Mouse (Mus musculus): ENCODE measurements around the gene Ctnna3.

Ctnna3 gene

DNA sequence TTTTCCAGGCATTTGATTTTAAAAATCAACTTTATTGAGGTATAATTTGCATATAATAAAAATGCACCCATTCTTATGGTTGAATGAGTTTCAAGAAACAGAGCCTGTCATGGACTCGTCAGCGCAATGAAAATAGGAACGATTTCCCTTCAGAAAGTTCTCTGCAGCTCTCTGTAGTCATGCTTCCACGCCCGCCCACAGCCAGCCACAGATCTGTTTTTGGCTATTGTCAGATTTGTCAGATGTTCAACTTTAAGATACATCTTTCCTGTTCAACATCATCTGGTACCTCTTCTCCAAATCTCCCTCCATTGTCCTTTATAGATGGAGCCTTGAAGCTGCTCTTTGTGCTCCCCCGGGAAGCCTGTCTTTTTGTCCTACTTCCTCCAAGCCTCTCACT, 280.3 kb downstream of the Ctnna3 start:
- no peak for DNase-seq (ENCODE audit: low read depth, low spot score)

DNA sequence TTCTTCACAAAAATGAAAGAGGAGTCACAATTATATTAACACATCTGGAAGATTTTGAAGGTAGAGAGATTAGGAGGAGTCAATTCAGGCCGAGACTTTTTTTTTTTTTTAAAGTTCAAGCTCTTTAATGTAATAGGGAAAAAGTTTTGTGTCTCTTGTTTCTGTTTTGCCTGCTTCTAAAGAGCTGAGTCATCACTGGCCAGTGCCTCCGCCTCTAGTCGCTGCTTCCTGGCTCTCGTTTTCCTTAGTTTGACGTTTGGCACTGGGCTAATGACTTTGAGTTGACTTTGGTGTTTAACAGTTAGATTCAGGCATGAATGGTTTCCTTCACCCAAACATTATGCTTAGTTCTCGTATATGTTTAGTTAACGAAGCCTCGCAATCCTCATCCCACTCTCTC, 282.6 kb downstream of the Ctnna3 start:
- no peak for DNase-seq (ENCODE audit: low read depth, low spot score)

DNA sequence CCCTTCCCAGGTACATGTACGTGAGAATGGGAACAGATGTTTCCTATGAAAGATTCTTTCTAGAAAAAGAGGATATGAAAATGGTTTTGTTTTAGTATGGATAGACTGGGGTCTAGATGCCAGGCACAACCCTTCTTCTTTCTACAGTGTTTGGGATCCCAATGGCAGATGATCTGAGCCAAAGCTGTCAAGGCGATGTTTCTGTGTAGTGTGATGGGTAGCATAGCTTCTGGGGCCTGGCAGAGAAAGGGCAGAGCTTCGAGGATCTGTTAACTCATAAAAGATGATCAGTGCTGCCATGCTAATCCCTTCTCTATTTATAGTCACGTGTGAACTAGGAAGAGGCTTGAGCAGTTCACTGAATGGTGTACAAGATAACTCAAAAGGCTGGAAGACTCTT, 284.3 kb downstream of the Ctnna3 start:
- no peak for DNase-seq (ENCODE audit: low read depth, low spot score)

DNA sequence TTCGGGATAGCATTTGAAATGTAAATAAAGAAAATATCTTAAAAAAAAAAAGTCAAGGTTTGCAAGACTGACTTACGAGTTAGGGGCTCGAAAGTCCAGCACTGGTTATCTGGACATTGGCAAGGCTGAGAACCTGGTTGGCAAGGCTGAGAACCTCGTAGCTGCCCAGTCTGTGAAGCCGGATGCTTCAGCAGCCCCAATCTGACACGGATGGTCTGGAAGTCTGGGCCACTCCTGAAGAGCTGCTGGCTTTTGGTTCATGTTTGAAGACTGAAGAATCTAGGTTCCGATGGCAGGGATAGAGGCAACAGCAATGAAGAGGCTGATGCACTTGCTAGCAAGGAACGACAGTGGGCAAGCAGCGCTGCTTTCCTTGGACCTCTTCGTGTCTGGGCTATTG, 339.0 kb downstream of the Ctnna3 start:
- no peak for DNase-seq (ENCODE audit: low read depth, low spot score)

DNA sequence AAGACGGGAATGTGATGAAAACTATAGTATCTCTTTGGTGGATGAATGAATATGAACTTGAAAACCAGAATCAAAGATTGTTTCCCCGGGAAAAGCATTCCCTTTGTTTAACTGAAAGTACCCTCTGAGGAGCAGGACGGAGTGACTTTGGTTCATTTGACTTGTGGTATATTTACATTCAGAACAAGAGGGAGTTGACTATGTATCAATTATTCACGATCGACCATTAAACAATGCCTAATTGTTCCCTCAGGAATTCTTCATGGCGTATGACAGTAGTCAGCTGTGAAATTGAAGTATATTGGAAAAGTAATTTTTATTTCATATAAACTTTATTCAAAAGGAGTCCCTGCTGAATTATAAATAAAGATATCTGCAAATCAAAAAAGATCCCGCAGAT, 341.8 kb downstream of the Ctnna3 start:
- DNase-seq (ENCODE audit: low read depth, low spot score): no peak

DNA sequence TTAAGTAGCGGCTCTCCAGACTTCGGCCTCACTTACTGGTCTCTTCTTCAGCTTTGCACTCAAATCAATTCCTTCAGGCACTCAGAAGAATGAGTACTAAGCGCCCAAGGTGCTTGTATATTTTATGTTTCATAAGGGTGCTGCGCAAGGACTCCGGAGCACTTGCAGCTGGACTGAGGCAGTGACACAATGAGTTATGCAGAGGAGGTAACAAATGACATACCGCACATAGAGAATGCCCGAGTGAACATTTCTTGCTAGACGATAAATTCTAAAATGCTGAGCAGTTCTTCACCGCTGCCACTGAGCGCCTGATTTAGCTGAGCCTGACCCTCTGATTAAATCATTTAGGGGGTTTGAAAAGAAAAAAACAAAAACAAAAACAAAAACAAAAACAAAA, 342.2 kb downstream of the Ctnna3 start:
- no peak for DNase-seq (ENCODE audit: low read depth, low spot score)

DNA sequence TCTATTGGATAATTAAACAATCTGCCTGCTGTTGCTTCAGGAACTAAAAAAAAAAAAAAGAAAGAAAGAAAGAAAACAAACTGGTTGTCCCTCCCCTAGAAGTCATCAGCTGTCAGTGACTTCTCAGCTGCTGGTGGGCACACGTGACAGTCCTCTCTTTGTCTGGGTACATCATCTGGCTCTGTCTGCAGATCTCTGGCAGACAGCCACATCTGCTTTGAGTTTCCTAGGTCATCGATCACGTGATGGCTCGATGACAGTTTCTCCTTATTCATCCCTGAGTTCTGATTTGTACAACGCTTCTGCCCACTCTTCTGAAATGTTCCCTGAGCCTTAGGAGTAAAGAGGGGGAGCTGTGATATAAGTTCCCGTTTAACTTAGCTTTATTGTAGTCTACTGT, 352.1 kb downstream of the Ctnna3 start:
- no peak for DNase-seq (ENCODE audit: low read depth, low spot score)

DNA sequence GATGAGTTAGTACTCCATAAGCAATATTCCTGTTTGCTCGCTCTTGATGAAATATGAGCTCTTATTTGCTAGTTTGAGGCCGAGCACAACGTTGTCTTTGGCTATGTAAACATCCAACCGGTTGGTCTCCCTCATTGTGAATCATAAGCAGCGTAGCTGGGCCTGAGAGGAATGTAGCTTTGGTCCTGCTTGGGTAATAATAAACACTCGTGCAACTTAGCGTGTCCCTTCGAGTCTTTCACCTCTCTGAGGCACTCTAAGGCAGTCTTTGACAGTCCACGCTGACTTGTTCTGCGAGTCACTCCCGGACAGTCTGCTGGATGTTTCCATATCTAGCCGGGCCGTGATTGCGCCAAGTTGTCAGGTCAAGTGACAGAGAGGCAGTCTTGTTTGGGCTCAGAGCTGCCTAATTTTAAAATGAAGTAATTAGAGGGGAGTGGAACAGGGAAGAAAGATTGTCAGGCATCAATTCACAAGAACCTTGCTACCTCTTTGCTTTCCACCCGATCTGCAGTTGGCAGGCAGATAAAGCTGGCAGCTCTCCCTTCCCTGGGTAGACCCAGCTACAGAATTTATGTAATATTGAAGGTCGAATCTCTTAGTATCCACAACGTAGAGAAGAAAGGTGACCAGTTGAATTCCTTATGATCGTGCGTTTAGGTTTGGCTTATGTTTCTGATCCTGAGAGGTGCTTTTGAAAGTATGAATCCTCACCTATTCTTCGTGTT, 355.1 kb downstream of the Ctnna3 start:
- no peak for DNase-seq (ENCODE audit: low read depth, low spot score)

DNA sequence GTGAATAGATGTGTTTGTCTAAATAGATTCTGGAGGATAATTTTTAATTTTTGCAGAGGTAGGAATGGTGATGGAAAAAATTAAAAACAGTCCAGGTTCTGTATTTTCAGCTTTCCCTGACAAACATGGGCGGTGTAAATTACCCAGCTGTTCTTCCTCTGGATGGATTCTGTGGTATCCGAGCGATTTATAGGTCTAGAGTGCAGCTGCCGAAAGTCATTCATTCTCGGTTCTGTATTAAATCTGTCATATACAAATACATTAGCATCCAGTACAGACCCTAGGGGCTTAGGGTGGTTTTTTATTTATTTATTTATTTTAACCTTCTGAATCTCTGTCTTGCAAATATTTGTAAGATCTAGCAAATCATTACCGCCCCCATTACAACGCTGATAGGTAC, 356.5 kb downstream of the Ctnna3 start:
- no peak for DNase-seq (ENCODE audit: low read depth, low spot score)

DNA sequence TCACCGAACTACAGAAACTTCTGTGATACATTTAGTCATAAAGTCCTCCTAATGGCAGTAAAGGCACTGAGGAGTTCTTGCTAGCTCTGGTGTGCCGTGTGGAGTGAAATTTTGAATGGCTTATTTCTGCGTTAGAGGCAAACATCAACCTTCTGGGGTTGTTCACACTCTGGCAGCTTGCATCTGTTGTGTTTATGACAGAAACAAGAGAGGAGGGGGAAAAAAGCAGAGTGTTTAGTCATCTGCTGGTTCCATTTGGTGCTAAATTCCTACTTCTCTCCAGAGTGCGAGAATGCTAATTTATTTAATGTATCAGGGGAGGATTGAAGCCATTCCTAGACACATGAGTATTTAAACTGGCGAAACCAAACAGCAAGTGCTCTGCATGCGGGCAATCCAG, 374.0 kb downstream of the Ctnna3 start:
- no peak for DNase-seq (ENCODE audit: low read depth, low spot score)

DNA sequence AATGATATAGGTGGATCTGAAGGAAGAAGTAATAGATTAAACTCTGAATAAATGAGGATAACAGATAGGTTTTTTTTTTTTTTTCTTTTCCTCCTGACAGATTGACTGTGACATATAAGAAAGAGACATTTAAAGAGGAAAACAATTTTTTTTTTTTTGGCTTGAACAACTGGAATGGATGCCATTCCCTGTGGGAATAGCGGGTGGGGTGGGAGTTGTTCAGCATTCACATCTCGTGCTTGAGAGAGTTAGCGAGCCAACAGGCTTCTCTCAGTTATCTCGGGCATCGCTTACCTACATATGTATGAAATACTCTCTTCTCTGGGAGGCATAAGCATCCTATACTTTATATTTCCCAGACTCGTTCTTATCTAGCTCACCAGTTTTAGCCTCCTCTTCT, 375.7 kb downstream of the Ctnna3 start:
- no peak for DNase-seq (ENCODE audit: low read depth, low spot score)

DNA sequence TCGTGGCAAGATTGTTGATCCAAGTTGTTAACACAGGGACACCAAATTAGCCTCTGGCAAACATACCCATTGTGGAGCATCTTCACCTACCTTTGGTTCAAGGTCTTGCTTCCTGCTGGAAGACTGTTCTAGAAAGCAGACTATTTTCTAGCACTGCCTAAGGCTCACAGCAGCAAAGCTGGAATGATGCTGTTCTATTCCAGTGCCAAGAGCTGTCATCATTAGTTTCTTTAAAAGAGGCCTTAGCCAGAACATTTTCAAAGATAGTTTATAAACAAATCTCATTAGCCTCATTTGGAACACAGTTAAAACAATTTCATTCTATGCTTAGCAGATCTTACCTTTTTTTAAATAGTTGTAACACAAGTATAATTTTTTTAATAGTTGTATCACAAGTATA, 376.4 kb downstream of the Ctnna3 start:
- no peak for DNase-seq (ENCODE audit: low read depth, low spot score)

DNA sequence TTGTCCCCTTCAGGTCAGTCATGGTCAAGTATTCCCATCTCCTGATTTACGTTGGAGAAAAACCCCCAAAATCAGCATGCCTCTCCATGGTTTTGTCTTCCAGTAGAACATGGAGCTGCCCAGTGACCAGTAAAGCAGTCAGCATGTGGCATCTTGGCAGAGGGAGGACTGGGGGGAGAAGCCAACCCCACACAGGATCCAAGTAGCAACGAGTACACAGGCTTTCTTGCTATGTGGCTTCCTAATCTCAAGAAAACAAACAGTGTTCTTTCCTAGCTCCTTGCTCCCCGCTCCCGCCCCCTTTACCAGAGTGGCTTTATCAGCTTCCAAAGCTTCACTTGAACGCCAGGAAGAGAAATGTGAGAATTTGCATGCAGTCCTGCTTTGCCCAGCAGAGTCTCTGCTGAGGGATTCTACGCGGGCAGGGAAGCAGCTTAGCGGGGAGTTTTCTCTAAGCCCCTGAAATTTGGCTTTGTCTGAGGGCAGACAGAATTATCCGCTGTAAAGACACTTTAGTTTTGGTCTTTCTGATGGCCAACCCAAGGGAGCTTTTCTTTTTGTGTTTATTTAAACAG, 380.2 kb downstream of the Ctnna3 start:
- no peak for DNase-seq (ENCODE audit: low read depth, low spot score)

DNA sequence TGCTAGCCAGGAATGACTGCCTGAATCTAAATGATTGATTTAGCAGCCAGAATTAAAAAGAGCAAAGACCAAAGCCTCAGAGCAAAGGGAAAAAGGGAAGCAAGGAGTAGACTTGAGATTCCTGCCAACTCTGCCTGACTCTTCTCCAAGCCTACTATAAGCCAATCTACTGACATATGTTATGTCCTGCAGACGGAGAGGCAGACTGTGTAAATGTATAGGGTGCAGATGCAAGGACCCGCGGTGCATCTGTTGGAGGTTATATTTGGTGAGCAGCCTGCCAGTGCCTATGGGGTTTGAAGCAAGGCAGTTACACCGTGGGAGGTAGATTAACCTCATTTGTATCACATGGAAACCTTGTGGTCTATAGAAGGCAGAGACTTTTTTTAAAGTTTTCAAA, 409.1 kb downstream of the Ctnna3 start:
- DNase-seq (ENCODE audit: low read depth, low spot score): no peak

DNA sequence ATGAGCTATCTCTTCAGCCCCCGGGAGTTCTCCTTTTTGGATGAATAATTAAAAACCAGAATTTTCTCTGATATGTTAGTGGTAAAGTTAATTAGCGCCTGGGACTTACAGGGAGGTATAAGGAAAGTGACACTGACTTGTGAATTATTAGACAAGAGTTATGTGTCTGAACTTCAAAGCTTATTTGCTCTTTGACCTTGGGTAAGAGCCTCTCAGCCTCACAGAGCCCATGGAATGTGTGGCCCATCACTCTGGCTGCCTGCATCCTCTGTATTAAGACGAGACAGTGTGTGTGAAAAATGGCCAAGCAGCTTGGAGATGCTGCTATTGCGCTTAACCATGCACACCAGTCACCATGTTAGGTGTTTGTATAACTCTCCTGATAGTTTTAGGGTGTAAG, 422.0 kb downstream of the Ctnna3 start:
- DNase-seq (ENCODE audit: low read depth, low spot score): no peak

DNA sequence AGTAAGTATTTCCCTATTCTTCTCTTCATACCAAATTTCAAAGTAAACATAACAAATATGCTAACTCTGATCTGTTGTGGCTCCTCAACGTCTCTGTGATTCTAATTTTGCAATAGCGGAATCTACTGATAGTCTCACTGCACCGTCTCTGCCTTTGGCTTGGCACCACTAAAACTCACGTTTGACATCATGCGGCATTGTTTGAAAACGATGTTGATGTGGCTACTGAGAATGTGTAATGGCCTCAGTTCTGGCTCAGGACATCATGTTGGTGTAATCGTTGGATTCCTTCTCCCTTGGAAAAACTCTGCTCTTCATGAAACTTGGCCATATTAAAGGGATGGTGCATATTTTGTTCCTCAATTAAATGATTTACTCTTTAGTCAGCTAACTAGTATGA, 439.2 kb downstream of the Ctnna3 start:
- DNase-seq (ENCODE audit: low read depth, low spot score): no peak

DNA sequence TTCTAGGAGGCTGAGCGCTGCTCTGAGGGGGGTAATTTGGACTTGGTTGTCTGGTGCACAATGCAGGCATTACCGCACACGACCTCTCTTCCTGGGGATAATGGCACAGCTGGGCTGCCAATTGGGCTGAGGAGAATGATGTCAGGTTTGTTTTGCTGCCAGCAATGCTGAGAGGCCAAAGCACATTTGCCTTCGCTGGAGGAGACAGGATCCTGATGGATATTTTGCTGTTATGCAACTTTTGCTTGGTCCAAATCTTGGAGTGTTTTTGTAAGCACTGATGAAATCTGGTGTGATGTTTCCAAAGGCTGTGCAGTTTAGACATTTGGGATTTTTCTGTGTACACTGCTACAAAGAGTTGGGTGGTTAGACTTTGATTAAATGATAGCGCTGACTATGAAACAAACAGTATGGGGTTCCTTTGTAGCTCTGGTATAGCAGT, 450.6 kb downstream of the Ctnna3 start:
- no peak for DNase-seq (ENCODE audit: low read depth, low spot score)

DNA sequence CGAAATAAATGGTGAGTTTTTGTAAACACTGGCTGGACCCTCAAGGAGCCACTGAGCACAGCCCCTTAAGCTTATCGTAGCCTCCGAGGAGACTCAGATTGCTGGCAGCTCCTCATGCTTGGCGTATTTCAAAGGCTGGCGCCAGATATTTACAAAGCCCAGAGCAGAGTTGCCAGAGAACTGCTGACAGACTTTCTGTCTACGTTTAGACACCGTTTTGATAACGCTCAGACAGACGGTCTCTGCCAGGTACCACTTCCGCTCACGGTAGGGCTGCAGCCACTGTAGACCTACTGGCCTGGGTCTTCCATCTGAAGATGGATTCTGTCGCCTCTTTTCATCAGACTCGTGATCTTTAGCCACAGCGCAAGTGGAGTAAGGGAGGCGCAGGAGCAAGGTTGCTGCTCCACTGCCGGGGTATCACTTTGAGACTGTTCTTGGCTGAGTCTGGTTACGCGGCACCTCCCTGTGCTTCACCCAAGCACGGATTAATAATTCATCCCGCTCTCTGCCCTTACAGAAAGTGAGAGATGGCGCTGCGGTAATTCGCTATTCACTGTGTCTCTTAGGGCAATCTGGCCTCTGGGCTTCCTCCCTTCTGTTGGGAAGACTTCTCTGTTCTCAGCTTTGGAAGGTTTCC, 456.7 kb downstream of the Ctnna3 start:
- peak; percentile 2 for DNase-seq (ENCODE audit: low read depth, low spot score)

DNA sequence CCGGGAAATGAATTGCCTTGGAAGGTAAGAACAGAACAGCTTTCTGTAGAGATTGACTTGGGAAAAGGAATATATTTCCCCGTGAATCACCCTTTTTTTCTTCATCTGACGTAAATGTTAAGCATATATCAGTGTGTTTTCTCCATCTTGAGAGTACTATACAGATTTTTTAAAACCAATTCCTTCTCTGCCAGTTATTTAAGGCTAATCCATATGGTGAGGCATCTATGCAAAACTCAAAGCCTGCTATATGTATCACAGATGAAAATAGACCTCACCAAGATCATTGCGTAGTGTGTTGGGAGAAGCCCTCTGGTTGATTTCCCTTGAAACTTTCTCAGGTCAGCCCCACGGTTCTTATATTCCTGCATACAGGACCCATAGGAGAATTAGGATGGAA, 464.7 kb downstream of the Ctnna3 start:
- DNase-seq (ENCODE audit: low read depth, low spot score): no peak

DNA sequence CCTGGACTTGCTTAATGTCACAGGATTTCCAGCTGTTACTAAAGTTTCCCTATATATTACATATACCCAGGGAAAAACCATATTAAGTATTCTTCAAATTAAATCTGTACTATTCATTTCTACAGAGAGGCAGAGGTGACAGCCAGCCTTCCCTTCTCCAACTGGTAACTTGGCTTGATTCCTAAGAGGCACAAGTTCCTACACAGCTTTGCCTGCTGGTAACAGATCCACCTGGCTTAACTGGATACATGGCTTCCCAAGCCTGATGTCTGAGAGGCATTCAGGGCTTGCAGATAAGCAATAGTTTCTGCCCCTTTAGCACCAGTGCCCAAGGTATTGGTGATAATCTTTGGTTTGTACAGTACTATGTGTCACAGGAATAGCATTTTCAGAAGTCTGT, 470.0 kb downstream of the Ctnna3 start:
- no peak for DNase-seq (ENCODE audit: low read depth, low spot score)

DNA sequence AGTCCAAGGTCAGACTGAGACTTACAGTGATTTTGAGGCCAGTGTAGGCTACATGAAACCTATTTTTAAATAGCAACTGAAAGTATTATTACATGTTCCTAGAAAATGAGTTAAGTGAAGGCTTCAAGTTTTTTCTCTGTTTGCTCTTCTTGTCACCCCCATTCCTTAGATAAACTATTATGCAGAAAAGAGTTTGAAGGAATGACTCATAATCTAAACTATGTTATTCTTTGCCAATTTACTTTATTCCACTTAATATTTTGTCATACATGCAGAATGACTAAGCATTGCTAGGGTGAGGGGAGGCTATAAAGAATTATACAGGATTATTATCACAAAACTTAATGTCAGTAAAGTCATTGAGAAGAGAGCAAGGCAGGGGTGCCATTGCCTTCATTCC, 479.0 kb downstream of the Ctnna3 start:
- no peak for DNase-seq (ENCODE audit: low read depth, low spot score)

DNA sequence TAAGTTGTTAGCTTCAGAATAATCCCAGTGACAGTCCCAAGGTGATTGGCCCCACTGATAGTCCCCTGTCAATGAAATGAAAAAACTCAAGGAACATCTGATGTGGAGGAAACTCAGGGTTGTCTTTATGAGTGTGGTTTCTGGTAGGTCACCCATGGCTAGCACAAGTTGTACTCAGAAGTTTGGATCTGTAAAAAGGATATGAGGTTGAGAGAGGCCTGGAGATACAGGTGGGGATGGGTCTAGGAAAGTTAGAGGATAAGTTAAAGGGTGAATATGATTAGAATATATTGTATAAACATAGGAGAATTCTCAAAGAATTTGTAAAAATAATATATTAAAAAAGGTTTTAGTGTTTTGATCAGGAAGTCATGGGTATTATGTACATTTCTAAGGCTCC, 497.4 kb downstream of the Ctnna3 start, which contains the start of gene Gm10118:
Gm10118 (minus strand) TSS at position 101 of the 400 bp plus-strand sequence.
- DNase-seq (ENCODE audit: low read depth, low spot score): no peak

DNA sequence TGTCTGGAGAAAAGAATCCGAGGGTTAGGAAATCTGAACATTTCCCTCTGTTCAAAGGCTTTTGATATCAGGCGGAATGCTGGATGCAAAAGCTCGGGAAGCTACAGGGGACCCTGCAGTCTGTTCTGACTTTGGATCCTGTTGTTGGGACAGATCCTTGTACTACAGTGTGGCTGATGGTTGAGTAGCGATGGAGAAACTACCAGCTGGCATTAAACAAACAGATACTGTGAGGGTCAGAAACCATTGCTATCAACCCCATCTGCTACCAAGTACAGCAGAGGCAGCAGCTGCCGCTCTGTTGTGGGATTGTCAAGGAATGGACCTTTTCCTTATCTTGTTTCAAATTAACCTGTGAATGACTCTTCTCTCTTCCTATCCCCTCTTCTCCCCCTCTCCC, 504.0 kb downstream of the Ctnna3 start:
- no peak for DNase-seq (ENCODE audit: low read depth, low spot score)

Measured in R1 (cell line).